10 mouse cellular contexts compared by ENCODE assay signal in genomic region chr16:25039904-25040303, GRCm38 (mm10).
DNase-seq lines count a peak whose midpoint lies in the region; ATAC-seq lines count a peak whose summit lies in the region.
"Had no signal": no experiment of that assay in that cellular context is flagged by ENCODE, and none has a peak within 500 bp of the region (broad histone marks: within the 10 kb centered on the region; RNA-seq: fewer than 3 reads in every experiment).

No protein-coding gene starts in this region.

- no peak overlapping the region for H3K27ac ChIP-seq in lung, embryonic 15.5 days
- H3K27ac ChIP-seq: embryonic facial prominence, embryonic 12.5 days; limb, embryonic 13.5 days had no signal

- H3K4me2 ChIP-seq in lung, embryonic 15.5 days: no peak overlapping the region
- H3K4me2 ChIP-seq: embryonic facial prominence, embryonic 12.5 days; limb, embryonic 13.5 days had no signal

- DNase-seq in cerebellum, postnatal 14 days: peak; percentile 81 to 89
- no peak for DNase-seq in cerebellum, adult 8-10 months
- no peak for DNase-seq in lung, postnatal 14 days
- DNase-seq in layer of hippocampus, adult 9-11 months: peak; percentile 62
- DNase-seq in right cerebral cortex, postnatal 36 days (ENCODE audit: low spot score in 2 of 2): peak; percentile 62 to 79
- DNase-seq in urinary bladder, adult 2 months (ENCODE audit: low spot score): no peak
- DNase-seq in gastrocnemius, postnatal 14 days: no peak

- peaks cover 22% of the 10 kb centered on the region for H3K4me1 ChIP-seq in lung, embryonic 15.5 days

- WGBS in lung, embryonic 15.5 days: 27% methylated on average over 10 of the region's 10 CpGs

- intact Hi-C loops in gastrocnemius, postnatal 14 days (cut with DNase I; ENCODE audit: low total_unique reads): no loop called here

- H3K9me3 ChIP-seq in lung, embryonic 15.5 days: no peaks in the 10 kb centered on the region
- H3K9me3 ChIP-seq: embryonic facial prominence, embryonic 12.5 days; limb, embryonic 13.5 days had no signal

- H3K36me3 ChIP-seq in lung, embryonic 15.5 days: no peaks in the 10 kb centered on the region
- H3K36me3 ChIP-seq: embryonic facial prominence, embryonic 12.5 days; limb, embryonic 13.5 days had no signal

- H3K27me3 ChIP-seq in lung, embryonic 15.5 days: no peaks in the 10 kb centered on the region
- H3K27me3 ChIP-seq: embryonic facial prominence, embryonic 12.5 days; limb, embryonic 13.5 days had no signal

- no peak overlapping the region for H3K4me3 ChIP-seq in lung, embryonic 15.5 days
- H3K4me3 ChIP-seq: embryonic facial prominence, embryonic 12.5 days; limb, embryonic 13.5 days had no signal

- no peak overlapping the region for H3K9ac ChIP-seq in lung, embryonic 15.5 days
- H3K9ac ChIP-seq: embryonic facial prominence, embryonic 12.5 days; limb, embryonic 13.5 days had no signal

- peak; percentile 68 for ATAC-seq in lung, embryonic 15.5 days (ENCODE audit: borderline replicate concordance, extremely low read depth, low FRiP score, low TSS enrichment)

Comparison
In these comparisons a context has a peak if more than half of its experiments do, and no peak if none do; other contexts are left out.
1. DNase-seq: peak in cerebellum, postnatal 14 days (2 of 2), layer of hippocampus, adult 9-11 months (single experiment) and right cerebral cortex, postnatal 36 days (2 of 2); none in cerebellum, adult 8-10 months (single experiment), lung, postnatal 14 days (single experiment), urinary bladder, adult 2 months (single experiment) and gastrocnemius, postnatal 14 days (single experiment).